Mouse (Mus musculus) brain, embryonic 14.5 days (tissue): ENCODE measurements around the gene Slamf6.

Experiments used
- CTCF ChIP-seq: fragments of 200-500 bp; IDR thresholded peaks from 2 replicates; pipeline ENCODE4 v1.5.1; 2012; ENCODE audit warnings: inconsistent platforms, mild to moderate bottlenecking, moderate library complexity, borderline replicate concordance; ENCODE audit not compliant: insufficient read depth, insufficient read length; ENCODE audit errors: extremely low read depth
- POLR2A ChIP-seq: fragments of 200-500 bp; IDR thresholded peaks from 2 replicates; pipeline ENCODE4 v1.6.1; 2012; ENCODE audit warnings: mild to moderate bottlenecking, inconsistent platforms, borderline replicate concordance; ENCODE audit not compliant: poor library complexity, insufficient read depth, insufficient read length, severe bottlenecking; ENCODE audit errors: extremely low read depth

DNA sequence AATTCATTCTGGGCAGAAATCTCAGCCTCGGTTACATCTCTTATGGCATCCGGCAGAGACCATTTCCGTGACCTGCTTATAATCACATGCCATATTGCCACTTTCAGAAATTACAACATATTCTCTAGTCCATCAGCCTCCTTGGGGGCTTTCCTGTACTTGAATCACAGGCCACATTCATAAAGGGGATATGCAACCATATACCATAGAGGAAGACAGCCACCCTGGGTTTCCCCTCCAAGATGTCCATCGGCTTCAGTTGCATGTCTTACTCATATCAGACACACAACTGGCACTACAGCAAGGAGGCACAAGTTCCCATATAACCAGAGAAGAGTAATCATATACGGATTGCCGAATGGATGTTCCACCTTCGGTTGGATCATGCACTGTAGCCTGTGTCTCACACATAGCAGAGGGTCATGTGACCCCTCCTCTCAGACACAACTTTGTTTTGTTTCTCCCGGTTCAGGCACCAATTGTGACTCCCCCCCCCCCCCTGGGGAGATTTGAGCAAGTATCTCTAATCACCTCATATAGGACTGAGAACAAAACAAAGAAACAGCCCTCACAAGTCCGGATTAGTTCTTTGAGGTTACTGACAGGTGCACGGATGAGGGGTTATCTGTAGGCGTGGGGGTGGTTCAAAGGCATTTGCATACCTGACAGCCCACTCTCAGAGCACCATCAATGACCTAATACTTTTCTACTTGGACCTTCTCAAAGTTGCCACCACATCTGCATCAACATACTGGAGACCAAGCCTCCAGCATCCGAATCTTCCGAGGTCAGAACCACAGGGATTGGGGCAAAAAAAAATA is 1.5 kb upstream of the Slamf6 start:
- TF ChIP-seq CTCF (no peak), POLR2A (no peak)
